Mouse (Mus musculus) heart, postnatal 10 days (tissue): ENCODE data around the gene Cttn. TPM values are rescaled to one million over a fixed set of nuclear protein-coding genes. Genes with fewer than 3 reads are reported as not detected.

ENCODE experiments used
- DNase-seq, 2 experiments: peaks; one replicate each; pipeline ENCODE4 v3.0.0; 2021
- intact Hi-C: fragments of 180-260 bp; cut with DNase I; formaldehyde crosslinking; loops from one replicate; pipeline ENCODE4 v1.15.1; 2025
- total RNA-seq, 2 experiments: library from RNA; stranded (reverse); gene quantifications; 2 replicates each; pipeline ENCODE4 v1.2.3; 2021

The Cttn gene
- total RNA-seq, 2 experiments from 2014 or later: 69.2 to 76.5 TPM

DNA sequence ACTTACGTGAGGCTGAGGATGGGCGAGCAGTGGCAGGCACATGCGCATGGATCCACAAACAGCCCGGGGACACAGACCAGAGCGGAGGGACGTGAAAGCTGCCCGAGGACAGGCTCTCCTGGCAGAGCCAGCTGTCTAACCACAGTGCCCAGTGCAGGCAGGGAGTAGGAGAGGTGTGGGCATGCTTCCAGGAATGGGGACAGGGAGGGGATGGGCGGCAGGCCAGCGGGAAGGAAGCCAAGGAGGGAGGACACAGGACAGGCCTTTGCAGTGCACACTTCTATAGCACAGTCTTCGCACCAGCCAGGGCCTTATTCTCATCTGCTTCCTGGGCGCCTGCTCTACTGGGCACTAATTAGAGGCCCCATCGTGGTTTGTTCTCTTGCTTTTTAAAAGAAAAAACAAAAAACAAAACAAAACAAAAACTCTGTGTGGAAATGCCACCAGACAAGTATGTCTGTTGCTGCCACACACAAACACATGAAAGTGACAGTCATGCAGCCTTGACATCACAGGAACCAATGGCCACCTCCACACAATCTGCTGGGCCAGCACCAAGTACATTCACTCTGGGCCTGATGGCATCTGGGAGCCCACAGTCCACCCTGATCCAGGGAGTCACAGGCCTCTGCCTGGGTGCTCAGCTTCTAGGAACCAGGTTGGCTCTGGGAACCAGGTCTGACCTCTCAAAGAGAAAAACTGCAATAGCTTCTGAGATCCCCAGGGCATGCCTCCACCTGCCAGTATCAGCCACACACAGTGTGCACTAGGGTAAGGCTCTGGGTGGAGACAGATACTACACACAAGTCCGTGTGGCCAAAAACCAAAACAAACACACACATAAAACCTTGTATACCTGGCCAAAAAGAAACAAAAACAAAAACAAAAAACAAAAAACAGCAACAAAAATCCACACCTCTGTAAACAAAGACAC lies 20.9 kb downstream of the Cttn start:
- intact Hi-C loops: no loop called here
- peak; percentile 96 for DNase-seq

DNA sequence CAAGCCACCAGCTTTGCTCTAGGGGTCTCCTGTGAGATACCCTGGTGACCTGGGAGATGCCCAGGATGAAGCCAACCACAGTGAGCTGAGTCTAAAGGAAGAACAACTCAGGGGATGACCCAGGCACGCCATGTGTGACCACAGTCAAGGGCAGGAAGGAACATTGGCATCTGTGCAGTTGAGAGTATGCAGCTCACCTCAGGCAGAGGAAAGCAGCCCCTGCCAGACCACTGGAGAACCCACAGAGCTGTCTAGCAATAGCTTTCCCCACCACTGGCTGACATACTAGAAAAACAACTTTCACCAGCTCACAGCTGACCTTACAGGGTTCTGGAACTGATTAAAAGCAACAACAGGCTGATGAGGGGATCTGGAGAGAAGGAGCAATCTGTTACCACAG lies 22.6 kb downstream of the Cttn start:
- no peak for DNase-seq
- intact Hi-C loops: no loop called here

DNA sequence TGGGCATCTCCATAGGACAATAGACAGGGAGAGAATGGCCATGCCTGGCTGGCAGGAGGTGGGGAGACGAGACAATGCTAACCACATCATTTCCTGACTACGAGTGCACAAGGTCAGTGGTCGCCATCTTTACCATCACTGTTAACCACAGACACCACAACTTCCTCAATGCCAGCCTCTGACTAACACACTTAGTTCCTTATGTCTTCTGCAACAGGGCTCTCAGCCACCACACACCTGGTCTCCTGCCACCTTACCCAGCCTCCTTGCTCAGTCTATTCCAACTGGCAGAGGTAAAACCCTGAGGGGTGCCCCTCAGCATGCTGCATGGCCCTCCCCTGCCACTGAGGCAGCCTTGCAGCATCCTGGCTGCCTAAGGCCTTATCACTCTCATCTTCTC lies 23.7 kb downstream of the Cttn start:
- intact Hi-C loops: no loop called here
- no peak for DNase-seq

DNA sequence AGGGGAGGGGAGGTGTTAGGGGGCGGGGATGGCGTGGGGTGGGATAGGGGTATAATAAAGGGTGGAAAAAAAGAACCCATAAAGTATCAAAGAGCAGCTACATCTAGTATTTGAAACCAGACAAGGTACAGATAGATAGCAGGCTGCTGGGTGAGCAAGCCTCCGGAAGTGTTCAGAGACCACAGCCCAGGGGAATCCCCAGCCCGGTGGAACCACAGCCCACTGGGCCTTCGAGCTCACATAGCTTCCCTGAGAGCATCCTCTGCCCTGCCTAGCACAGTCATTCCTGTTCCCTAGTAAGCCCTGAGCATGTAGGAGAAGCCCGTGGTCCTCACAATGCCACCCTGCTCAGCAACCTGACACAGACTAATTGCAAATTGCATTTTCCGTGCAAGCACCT lies 26.0 kb downstream of the Cttn start:
- intact Hi-C loops: no loop called here
- DNase-seq: no peak

DNA sequence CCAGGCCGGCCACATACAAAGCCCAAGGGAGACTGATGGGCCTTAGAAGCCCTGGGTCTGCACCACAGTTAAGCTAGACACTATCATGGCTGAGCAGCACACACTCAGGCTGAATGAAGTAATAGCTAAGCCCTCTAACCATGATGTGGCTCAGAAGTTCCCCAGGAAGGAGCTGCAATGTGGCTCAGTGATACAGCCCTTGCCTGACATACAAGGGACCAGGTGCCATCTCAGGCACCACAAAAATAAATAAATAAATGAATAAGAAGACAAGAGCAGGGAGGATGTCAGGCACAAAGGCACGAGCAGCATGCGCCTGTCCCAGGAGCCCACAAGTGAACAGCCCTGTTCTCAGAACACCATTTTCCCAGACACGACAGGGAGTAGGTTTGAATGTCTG lies 28.8 kb downstream of the Cttn start:
- intact Hi-C loops: no loop called here

DNA sequence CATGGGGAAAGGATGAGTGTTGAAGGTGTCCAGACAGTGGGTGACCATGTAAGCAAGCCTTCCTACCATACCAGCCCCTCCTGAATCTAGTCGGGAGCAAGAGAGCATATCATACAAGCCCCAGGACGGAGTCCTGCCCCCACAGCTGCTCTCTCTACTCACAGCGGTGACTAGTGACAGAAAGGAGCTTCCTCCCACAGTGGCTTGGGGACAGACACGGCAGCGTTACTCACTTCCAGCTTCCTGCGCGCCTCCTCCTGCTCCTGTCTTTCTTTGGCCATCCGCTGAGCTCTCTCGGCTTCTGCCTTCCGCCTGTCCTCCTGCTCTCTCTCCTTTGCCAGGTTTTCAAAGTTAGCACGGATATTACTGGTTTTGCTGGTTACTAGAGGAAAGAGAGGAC lies 29.3 kb downstream of the Cttn start:
- DNase-seq: no peak
- intact Hi-C loops: no loop called here

More for the DNA sequence above, 28.8 kb downstream of the Cttn start:
- no peak for DNase-seq

DNA sequence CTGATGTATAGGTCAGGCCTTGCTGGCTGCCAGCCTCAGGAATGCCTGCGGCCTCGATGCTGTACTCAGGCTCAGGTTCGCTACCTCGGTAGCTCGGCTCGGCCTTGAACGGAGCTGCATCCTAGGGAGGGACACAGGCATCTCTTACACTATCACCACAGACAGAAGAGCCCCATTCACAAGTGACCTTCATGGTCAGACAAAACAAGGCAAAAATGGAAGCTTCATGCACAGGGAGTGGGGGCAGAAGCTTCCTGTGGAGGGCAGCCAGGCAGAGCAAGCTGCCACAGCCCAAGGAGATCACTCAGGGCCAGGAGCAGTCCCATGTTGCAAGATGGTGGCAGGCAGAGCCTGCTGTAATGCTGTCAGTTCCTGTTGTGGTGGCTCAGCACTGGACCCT lies 32.0 kb downstream of the Cttn start:
- intact Hi-C loops: no loop called here
- no peak for DNase-seq

DNA sequence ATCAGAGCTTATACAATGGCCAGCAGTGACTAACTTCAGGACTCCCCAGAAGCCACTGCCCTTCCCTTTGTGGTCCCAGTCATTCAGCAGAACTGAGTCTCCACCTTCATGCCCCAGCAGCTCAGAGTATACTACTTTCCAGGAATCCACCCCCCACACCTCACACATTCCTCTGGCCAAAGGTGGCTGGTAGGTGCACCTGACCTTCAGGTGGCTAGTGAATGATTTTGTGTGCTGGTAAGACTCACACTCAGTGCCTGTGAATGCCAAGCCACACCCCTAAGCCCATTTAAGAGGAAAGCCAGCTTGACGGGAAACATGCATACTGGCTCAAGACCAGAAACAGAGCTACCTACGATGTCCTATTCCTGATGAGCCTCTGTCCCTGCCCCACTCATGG lies 37.9 kb downstream of the Cttn start:
- no peak for DNase-seq
- intact Hi-C loops: no loop called here

DNA sequence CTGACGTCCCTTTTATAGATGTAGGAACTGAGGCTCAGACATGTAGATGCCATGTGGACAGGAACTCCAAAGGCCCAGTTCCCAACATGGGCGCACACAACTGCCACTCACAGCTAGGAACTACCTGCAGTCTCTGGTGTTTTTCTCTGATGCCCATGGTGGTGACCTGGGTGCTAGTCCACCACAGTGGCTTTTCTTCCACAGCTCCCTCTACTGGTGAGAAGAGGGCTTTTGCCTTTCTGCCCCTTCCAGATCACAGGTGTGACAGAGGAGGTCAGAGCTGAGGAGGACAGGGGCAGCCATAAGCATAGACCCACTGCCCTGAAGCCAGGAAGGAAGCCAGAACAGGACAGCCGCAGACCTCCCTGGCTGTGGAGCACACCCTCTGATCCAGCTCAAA lies 43.3 kb downstream of the Cttn start:
- DNase-seq: no peak
- intact Hi-C loops: loop anchor here (5.0 kb wide), 1 partner anchor 355 kb away; no protein-coding TSS in a partner anchor

DNA sequence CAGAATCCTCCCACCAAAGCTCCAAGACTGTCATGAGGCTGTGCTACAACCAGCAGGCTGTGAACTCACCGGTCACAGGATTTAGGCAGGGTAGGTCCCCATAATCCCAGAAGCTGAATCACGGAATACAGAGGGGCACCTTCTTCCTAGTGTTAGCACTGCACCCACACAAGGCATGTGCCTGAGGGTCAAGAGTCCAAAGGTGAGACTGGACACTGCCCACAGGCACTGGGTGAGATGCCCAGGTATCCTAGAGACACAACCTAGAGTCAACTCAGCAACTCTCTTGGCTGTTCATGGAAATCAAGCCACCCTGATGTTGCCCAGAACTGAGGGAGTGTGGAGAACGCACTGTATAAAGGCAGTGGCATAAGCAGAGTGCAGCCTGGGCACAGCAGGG lies 44.2 kb downstream of the Cttn start:
- intact Hi-C loops: loop anchor here (1.0 to 5.0 kb wide), 2 partner anchors 209 to 354 kb away; no protein-coding TSS in a partner anchor
- DNase-seq: no peak

DNA sequence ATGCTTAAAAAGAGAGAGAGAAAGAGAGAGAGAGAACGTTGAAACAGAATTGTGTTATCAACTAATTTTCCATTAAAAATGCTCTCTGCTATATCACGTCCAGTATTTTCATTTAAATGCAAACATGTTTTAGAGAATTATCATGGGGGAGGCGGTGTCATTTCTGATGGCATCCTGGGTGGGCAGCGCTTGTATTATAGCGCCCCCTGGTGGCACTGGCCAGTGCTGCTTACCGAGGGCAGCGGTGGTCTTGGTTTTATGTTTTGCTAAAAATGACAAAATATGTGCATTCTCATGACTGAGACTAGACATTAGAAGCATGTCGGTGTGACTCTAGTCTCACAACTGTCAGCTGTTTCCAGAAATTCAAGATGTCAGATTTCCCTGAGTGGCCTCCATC lies 44.9 kb downstream of the Cttn start:
- DNase-seq: peak; percentile 35 to 76
- intact Hi-C loops: loop anchor here (1.0 to 5.0 kb wide), 2 partner anchors 209 to 354 kb away; no protein-coding TSS in a partner anchor

DNA sequence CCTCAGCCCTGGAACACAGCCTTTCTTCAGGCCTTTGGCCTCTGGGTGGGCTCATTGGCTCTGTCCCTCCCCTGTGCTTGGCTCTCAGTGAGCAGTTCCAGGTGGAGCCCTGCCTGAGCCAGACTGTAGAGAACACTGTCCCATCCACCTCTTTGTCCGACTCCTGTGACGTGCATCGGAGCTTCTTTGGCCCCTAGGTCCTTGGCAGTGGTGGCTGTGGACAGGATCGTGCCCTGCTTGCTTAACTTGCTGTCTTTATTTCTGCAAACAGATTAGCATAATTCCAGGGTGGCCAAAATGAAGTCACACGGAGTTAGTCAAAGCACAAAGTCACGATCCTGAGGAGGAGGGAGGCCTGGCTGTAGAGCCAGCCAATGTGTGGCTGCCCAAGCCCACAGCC lies 49.3 kb downstream of the Cttn start:
- DNase-seq: no peak
- intact Hi-C loops: no loop called here

DNA sequence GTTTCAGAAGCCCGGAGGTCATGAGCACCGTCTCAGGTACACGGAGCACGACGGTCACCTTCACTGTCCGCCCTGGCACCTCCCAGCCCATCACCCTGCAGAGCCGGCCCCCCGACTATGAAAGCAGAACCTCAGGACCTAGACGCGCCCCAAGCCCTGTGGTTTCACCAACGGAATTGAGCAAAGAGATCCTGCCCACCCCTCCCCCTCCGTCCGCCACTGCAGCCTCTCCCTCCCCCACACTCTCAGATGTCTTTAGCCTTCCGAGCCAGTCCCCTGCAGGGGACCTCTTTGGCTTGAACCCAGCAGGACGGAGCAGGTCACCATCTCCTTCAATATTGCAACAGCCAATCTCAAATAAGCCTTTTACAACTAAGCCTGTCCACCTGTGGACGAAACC lies 50.3 kb downstream of the Cttn start:
- no peak for DNase-seq
- intact Hi-C loops: no loop called here

DNA sequence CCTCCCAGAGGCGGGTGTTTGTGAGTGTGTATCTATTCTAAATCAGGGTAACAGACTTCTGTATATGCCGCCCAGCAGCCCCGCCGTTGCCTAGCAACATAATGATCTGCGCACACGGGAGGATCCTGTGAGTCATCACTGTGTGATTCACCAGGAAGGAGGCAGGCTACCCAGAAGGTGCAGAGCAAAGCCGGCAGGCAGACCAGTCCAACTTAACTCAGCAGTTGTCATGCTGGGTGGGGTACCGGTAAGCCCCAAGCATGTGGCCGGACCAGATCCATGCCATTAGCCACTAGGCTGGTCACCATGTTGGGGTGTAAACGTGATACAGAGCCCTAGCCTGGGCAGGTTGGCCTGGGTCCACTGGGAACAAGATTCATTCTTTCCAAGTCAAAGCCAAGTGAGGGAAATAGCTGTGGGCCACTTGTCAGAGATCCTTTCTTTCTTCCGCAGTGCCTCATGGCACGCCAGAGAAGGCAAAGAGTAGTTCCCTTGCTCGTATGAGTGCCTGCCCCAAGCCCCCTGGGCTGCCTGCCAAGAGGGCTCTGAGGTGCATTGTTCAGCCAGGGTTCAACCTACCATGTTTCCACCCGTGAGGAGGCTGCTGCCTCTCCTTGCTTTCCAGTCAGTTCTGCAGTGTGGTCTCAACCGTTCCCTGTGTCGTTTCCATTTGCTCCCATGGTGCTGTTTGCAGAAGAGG lies 53.0 kb downstream of the Cttn start:
- peak; percentile 27 to 30 for DNase-seq
- intact Hi-C loops: no loop called here

DNA sequence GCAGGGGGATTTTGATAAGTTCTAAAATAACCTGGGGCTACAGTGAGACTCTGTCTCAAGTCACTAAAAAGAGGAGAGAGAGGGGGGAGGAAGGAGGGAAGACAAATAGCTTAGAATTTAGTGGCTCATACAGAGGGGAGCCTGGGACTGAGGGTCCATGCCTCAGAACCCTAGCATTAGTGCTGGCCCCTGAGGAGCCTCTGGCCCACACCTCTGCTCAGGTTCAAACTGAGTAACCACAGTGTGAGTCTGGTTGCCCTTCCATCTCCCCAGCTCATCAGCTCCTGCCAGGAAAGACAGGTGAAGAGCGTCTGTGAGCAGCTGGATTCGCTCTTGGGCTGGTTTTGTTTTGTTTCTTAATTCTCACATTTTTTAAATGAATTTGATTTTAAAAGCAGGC lies 53.6 kb downstream of the Cttn start:
- DNase-seq: no peak
- intact Hi-C loops: no loop called here

DNA sequence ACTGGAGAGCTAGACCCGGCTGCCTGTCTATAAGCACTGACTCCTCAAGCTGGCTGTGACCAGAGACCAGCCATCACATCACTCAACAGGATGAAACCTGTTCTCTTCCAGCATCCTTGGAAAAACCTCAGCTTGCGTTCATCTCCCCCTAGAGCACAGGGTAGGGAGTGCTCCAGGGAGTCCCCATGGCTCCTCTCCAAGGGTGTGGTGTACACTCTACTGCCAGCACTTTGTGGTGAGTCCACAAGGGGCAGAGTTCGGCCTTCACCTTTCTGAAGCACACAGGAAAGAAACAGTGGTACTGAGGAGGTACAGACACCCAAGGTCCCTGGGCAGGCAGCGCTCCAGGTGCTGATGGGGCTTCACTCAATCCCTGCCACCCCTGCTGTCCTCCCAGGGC lies 55.0 kb downstream of the Cttn start:
- intact Hi-C loops: no loop called here
- DNase-seq: peak; percentile 8 to 27

DNA sequence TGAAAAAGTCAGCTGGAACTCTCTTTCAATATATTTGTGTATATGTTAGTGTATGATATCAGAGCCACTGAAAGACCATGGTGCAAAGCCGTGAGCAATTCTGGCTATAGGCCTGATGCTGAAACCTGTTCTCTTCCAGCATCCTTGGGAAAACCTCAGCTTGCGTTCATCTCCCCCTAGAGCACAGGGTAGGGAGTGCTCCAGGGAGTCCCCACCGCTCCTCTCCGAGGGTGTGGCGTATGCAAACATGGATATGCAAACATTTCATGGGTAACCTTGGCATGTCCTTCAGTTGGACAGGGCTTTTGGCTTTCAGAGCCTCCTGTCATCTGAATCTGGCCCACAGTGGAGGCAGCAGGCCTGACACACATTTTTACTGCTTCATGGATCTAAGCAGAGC lies 56.2 kb downstream of the Cttn start:
- DNase-seq: no peak
- intact Hi-C loops: no loop called here

DNA sequence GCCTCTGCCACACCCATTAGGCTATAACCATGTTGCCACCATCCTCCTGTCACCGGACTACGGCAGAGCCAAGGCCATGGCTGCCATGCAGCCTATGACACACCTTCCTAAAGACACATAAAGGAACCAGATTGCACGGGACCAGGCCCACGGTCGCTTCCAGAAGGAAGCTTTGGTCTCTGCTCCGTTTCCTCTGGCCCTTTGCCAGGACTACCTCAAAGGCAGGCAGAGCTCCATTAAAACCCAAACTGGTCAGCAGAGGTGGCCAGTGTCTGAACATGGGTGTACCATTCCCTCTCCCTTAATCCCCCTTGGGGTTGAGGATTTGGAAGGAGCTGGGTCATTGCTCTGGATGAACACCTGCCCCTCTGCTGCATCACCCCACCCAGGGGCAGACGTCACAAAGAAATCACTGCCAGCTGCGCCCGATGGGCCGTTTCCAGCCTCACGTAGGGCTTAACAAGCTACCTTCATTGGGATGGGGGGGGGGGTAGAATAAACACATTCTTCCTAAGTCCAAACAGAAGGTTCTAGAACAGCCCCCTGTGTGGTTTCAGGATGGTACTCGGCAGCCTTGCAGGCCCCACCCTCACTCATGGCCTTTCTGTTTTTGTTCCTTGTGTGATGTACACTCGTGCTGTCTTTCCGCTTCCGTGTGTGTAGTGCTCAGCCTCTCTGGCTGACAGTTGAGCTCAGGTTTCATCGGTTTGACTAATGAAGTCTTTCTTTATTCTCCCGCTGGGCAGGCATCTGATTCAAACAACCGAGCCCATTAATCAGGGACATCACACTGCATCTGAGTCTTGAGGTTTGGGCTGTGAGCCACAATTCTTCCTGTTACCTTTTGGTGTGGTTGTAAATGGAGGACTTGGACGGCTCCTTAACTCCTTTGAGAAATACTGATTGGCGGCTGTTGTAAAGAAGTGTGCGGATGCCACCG lies 58.6 kb downstream of the Cttn start:
- no peak for DNase-seq
- intact Hi-C loops: no loop called here

DNA sequence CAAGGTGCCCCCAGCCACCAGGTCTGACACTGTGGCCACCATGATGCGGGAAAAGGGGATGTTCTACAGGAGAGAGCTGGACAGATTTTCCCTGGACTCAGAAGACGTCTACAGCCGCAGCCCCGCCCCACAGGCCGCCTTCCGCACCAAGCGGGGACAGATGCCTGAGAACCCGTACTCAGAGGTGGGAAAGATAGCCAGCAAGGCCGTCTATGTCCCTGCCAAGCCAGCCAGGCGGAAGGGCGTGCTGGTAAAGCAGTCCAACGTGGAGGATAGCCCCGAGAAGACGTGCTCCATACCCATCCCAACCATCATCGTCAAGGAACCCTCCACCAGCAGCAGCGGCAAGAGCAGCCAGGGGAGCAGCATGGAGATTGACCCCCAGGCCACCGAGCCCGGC lies 61.1 kb downstream of the Cttn start:
- intact Hi-C loops: no loop called here
- DNase-seq: no peak

DNA sequence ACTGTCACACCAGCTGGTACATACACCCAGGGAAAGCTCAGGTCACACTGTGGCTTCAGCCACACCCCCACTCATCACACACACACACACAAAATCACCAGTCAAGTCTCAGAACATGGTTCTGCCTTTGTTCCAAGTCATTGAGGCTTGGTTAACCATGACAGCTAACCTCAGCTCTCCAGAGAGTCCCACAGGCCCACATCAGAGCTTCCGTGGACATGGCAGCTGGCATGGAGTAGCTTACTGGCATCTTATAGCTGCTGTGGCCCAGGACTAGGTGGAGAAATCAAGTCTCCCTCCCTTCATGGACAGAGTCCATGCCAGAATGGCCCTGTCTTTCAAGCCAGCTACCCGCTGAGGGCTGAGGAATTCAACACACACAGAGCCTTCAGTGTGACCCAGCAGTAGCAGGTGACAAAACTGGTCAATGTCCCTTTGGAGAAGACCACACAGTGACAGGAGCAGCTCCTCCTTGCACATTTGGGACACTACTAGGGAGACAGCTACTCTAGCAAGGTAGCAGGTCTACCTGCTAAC lies 62.3 kb downstream of the Cttn start:
- intact Hi-C loops: no loop called here
- DNase-seq: no peak

DNA sequence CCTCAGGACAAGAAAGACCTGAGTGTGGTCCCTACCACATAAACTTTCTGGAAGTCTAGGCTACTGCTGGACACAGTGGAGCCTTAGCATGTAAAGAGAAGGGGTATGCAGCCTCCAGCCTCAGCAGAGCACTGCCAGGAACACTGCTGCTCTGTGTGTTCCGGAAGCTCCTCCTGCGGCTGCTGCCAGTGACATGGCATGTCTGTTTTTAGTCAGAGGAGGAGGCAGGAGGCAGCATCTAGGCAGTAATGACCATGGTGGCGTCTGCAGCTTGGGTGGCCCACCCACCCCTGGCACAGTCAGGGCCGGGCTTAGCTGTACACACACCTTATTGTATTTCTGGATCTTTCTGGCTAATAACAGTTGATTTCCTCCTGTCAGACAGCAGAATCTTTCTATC lies 63.1 kb downstream of the Cttn start:
- no peak for DNase-seq
- intact Hi-C loops: no loop called here
